Mouse (Mus musculus) brain, embryonic 14.5 days (tissue): ENCODE data around the gene Ugp2. TPM values are rescaled to one million over a fixed set of nuclear protein-coding genes. Genes with fewer than 3 reads are reported as not detected.

Experiments
- DNase-seq: peaks from one replicate; pipeline ENCODE4 v3.0.0-alpha.2; 2011; ENCODE audit warnings: low read depth
- CTCF ChIP-seq: fragments of 200-500 bp; IDR thresholded peaks from 2 replicates; pipeline ENCODE4 v1.5.1; 2012; ENCODE audit warnings: inconsistent platforms, mild to moderate bottlenecking, moderate library complexity, borderline replicate concordance; ENCODE audit not compliant: insufficient read depth, insufficient read length; ENCODE audit errors: extremely low read depth
- POLR2A ChIP-seq: fragments of 200-500 bp; IDR thresholded peaks from 2 replicates; pipeline ENCODE4 v1.6.1; 2012; ENCODE audit warnings: mild to moderate bottlenecking, inconsistent platforms, borderline replicate concordance; ENCODE audit not compliant: poor library complexity, insufficient read depth, insufficient read length, severe bottlenecking; ENCODE audit errors: extremely low read depth
- polyA plus RNA-seq: library from polyadenylated mRNA; depleted of rRNA; stranded (reverse); fragments of >200 nt; gene quantifications from 2 replicates; pipeline ENCODE4 v1.2.3, GENCODE M21; 2012; rRNA removed

Ugp2 gene
- 23.2 and 29.0 TPM in 2 replicates for polyA plus RNA-seq

GRCm38 (mm10) chr11:21371122-21371806 is at the start of gene Ugp2:
Gene Ugp2, minus strand, starts transcription at chr11:21371201.
- DNase-seq = peak; percentile 98
- peak; percentile 20; the same call in 1 of the 2 replicates for TF ChIP-seq POLR2A
- TF ChIP-seq CTCF = no peak

- peak; percentile 19 for DNase-seq
- TF ChIP-seq POLR2A (no peak), CTCF (no peak)
These were observed 43.9 kb upstream of the Ugp2 start for GRCm38 (mm10) chr11:21414911-21415381.

- DNase-seq = no peak
- TF ChIP-seq CTCF (no peak), POLR2A (no peak)
These were observed 35.7 kb upstream of the Ugp2 start for GRCm38 (mm10) chr11:21406668-21407067.

- no peak for DNase-seq
- TF ChIP-seq CTCF (no peak), POLR2A (no peak)
These were observed 35.1 kb upstream of the Ugp2 start for GRCm38 (mm10) chr11:21406141-21406540.

GRCm38 (mm10) chr11:21403877-21404276 is 32.9 kb upstream of the Ugp2 start:
- no peak for TF ChIP-seq CTCF
- no peak for TF ChIP-seq POLR2A
- DNase-seq = no peak

GRCm38 (mm10) chr11:21402481-21403254 is 31.7 kb upstream of the Ugp2 start:
- TF ChIP-seq POLR2A = no peak
- TF ChIP-seq CTCF = no peak
- DNase-seq = no peak

- no peak for DNase-seq
- TF ChIP-seq CTCF (no peak), POLR2A (no peak)
These were observed 30.2 kb upstream of the Ugp2 start for GRCm38 (mm10) chr11:21401248-21401647.

- DNase-seq = peak; percentile 32
- TF ChIP-seq POLR2A (no peak), CTCF (no peak)
These were observed 28.2 kb upstream of the Ugp2 start for GRCm38 (mm10) chr11:21399186-21399681.

- peak; percentile 47 for DNase-seq
- no peak for TF ChIP-seq CTCF
- TF ChIP-seq POLR2A = no peak
These were observed 27.5 kb upstream of the Ugp2 start for GRCm38 (mm10) chr11:21398464-21398863.

GRCm38 (mm10) chr11:21386790-21387189 is 15.8 kb upstream of the Ugp2 start:
- DNase-seq = no peak
- TF ChIP-seq POLR2A = no peak
- TF ChIP-seq CTCF = no peak

- TF ChIP-seq CTCF = no peak
- no peak for TF ChIP-seq POLR2A
- peak; percentile 64 for DNase-seq
These were observed 3.1 kb upstream of the Ugp2 start for GRCm38 (mm10) chr11:21374096-21374495.

- no peak for TF ChIP-seq CTCF
- TF ChIP-seq POLR2A = no peak
- peak; percentile 91 for DNase-seq
These were observed 441 bp downstream of the Ugp2 start for GRCm38 (mm10) chr11:21370399-21371121.
